Mouse (Mus musculus): ENCODE data around the gene Mul1. TPM values are rescaled to one million over a fixed set of nuclear protein-coding genes. Genes with fewer than 3 reads are reported as not detected.

Mul1 gene
- total RNA-seq, 1 experiment = 58.4 TPM

GRCm38 (mm10) chr4:138480962-138481361 lies 46.5 kb downstream of the Mul1 start:
- Histone ChIP-seq H3K4me3 (ENCODE audit: insufficient read depth in 1 of 2, low read depth in 1 of 2, low read length in 2 of 2, poor library complexity in 1 of 2, severe bottlenecking in 1 of 2) (no peak overlapping the region), H3K4me1 (ENCODE audit: control insufficient read depth in 2 of 2, insufficient read depth in 2 of 2, low read length in 2 of 2, poor library complexity in 1 of 2) (peaks cover 0 to 10% of the 10 kb centered on the region in 2 experiments; a peak in 2 of 4 replicates), H3K9ac (ENCODE audit: insufficient read depth, low read depth, low read length, poor library complexity, severe bottlenecking) (no peak overlapping the region), H3K36me3 (ENCODE audit: control insufficient read depth, insufficient read depth, low read length, poor library complexity, severe bottlenecking) (no peaks in the 10 kb centered on the region), H3K27ac (ENCODE audit: insufficient read depth, low read depth, low read length, poor library complexity, severe bottlenecking) (no peak overlapping the region), H3K9me3 (ENCODE audit: control insufficient read depth, insufficient read depth, low read depth, low read length) (no peaks in the 10 kb centered on the region)
- in situ Hi-C loops (cut with MboI; ENCODE audit: low sequenced_read_pairs in 2 of 2, unreplicated experiment in 2 of 2) = no loop called here
- DNase-seq (ENCODE audit: low read depth, low spot score) = no peak
- TF ChIP-seq CHD2 (IDR thresholded peaks at IDR 0.05; ENCODE audit: low read depth, low read length) (no peak), ZC3H11A (IDR thresholded peaks at IDR 0.05; ENCODE audit: borderline replicate concordance, low read depth, low read length) (no peak), MAFK (IDR thresholded peaks at IDR 0.05; ENCODE audit: insufficient read depth, low read depth, low read length) (no peak), HCFC1 (IDR thresholded peaks at IDR 0.05; ENCODE audit: borderline replicate concordance, insufficient read depth, low read length) (no peak), ZNF384 (IDR thresholded peaks at IDR 0.05; ENCODE audit: low read depth, low read length) (no peak)

GRCm38 (mm10) chr4:138482721-138483120 lies 48.2 kb downstream of the Mul1 start:
- in situ Hi-C loops (cut with MboI; ENCODE audit: low sequenced_read_pairs in 2 of 2, unreplicated experiment in 2 of 2) = no loop called here
- Histone ChIP-seq H3K36me3 (ENCODE audit: control insufficient read depth, insufficient read depth, low read length, poor library complexity, severe bottlenecking) (no peaks in the 10 kb centered on the region), H3K9me3 (ENCODE audit: control insufficient read depth, insufficient read depth, low read depth, low read length) (no peaks in the 10 kb centered on the region), H3K9ac (ENCODE audit: insufficient read depth, low read depth, low read length, poor library complexity, severe bottlenecking) (no peak overlapping the region), H3K27ac (ENCODE audit: insufficient read depth, low read depth, low read length, poor library complexity, severe bottlenecking) (no peak overlapping the region), H3K4me1 (ENCODE audit: control insufficient read depth in 2 of 2, insufficient read depth in 2 of 2, low read length in 2 of 2, poor library complexity in 1 of 2) (peaks cover 0 to 6% of the 10 kb centered on the region in 2 experiments; a peak in 2 of 4 replicates), H3K4me3 (ENCODE audit: insufficient read depth in 1 of 2, low read depth in 1 of 2, low read length in 2 of 2, poor library complexity in 1 of 2, severe bottlenecking in 1 of 2) (no peak overlapping the region)
- DNase-seq (ENCODE audit: low read depth, low spot score) = no peak
- TF ChIP-seq MAFK (IDR thresholded peaks at IDR 0.05; ENCODE audit: insufficient read depth, low read depth, low read length) (no peak), ZC3H11A (IDR thresholded peaks at IDR 0.05; ENCODE audit: borderline replicate concordance, low read depth, low read length) (no peak), HCFC1 (IDR thresholded peaks at IDR 0.05; ENCODE audit: borderline replicate concordance, insufficient read depth, low read length) (no peak), ZNF384 (IDR thresholded peaks at IDR 0.05; ENCODE audit: low read depth, low read length) (no peak), CHD2 (IDR thresholded peaks at IDR 0.05; ENCODE audit: low read depth, low read length) (no peak)

- H3K36me3 ChIP-seq (ENCODE audit: control insufficient read depth, insufficient read depth, low read length, poor library complexity, severe bottlenecking) = no peaks in the 10 kb centered on the region
- DNase-seq (ENCODE audit: low read depth, low spot score) = no peak
These were observed 53.8 kb downstream of the Mul1 start for GRCm38 (mm10) chr4:138488241-138488640.

GRCm38 (mm10) chr4:138491088-138491487 lies 56.6 kb downstream of the Mul1 start:
- no peak overlapping the region for H3K4me3 ChIP-seq (ENCODE audit: insufficient read depth in 1 of 2, low read depth in 1 of 2, low read length in 2 of 2, poor library complexity in 1 of 2, severe bottlenecking in 1 of 2)
- in situ Hi-C loops (cut with MboI; ENCODE audit: low sequenced_read_pairs in 2 of 2, unreplicated experiment in 2 of 2) = no loop called here
- H3K9ac ChIP-seq (ENCODE audit: insufficient read depth, low read depth, low read length, poor library complexity, severe bottlenecking) = no peak overlapping the region
- H3K9me3 ChIP-seq (ENCODE audit: control insufficient read depth, insufficient read depth, low read depth, low read length) = no peaks in the 10 kb centered on the region
- peaks cover 2 to 14% of the 10 kb centered on the region in 2 experiments; a peak in 3 of 4 replicates for H3K4me1 ChIP-seq (ENCODE audit: control insufficient read depth in 2 of 2, insufficient read depth in 2 of 2, low read length in 2 of 2, poor library complexity in 1 of 2)
- H3K36me3 ChIP-seq (ENCODE audit: control insufficient read depth, insufficient read depth, low read length, poor library complexity, severe bottlenecking) = no peaks in the 10 kb centered on the region
- H3K27ac ChIP-seq (ENCODE audit: insufficient read depth, low read depth, low read length, poor library complexity, severe bottlenecking) = no peak overlapping the region
- DNase-seq (ENCODE audit: low read depth, low spot score) = no peak
- TF ChIP-seq CHD2 (IDR thresholded peaks at IDR 0.05; ENCODE audit: low read depth, low read length) (no peak), MAFK (IDR thresholded peaks at IDR 0.05; ENCODE audit: insufficient read depth, low read depth, low read length) (no peak), HCFC1 (IDR thresholded peaks at IDR 0.05; ENCODE audit: borderline replicate concordance, insufficient read depth, low read length) (no peak), ZNF384 (IDR thresholded peaks at IDR 0.05; ENCODE audit: low read depth, low read length) (no peak), ZC3H11A (IDR thresholded peaks at IDR 0.05; ENCODE audit: borderline replicate concordance, low read depth, low read length) (no peak)

More at GRCm38 (mm10) chr4:138488241-138488640, 53.8 kb downstream of the Mul1 start:
- no peak overlapping the region for H3K4me3 ChIP-seq (ENCODE audit: insufficient read depth in 1 of 2, low read depth in 1 of 2, low read length in 2 of 2, poor library complexity in 1 of 2, severe bottlenecking in 1 of 2)
- no peak overlapping the region for H3K27ac ChIP-seq (ENCODE audit: insufficient read depth, low read depth, low read length, poor library complexity, severe bottlenecking)
- H3K9ac ChIP-seq (ENCODE audit: insufficient read depth, low read depth, low read length, poor library complexity, severe bottlenecking) = no peak overlapping the region
- TF ChIP-seq HCFC1 (IDR thresholded peaks at IDR 0.05; ENCODE audit: borderline replicate concordance, insufficient read depth, low read length) (no peak), ZC3H11A (IDR thresholded peaks at IDR 0.05; ENCODE audit: borderline replicate concordance, low read depth, low read length) (no peak), ZNF384 (IDR thresholded peaks at IDR 0.05; ENCODE audit: low read depth, low read length) (no peak), MAFK (IDR thresholded peaks at IDR 0.05; ENCODE audit: insufficient read depth, low read depth, low read length) (no peak), CHD2 (IDR thresholded peaks at IDR 0.05; ENCODE audit: low read depth, low read length) (no peak)
- in situ Hi-C loops (cut with MboI; ENCODE audit: low sequenced_read_pairs in 2 of 2, unreplicated experiment in 2 of 2) = no loop called here
- H3K4me1 ChIP-seq (ENCODE audit: control insufficient read depth in 2 of 2, insufficient read depth in 2 of 2, low read length in 2 of 2, poor library complexity in 1 of 2) = peaks cover 0 to 6% of the 10 kb centered on the region in 2 experiments; a peak in 2 of 4 replicates
- H3K9me3 ChIP-seq (ENCODE audit: control insufficient read depth, insufficient read depth, low read depth, low read length) = no peaks in the 10 kb centered on the region

Other genes with a start within 250 kb of the Mul1 start
- 27.2 and 31.1 TPM in 2 replicates for gene Hp1bp3, start 218.4 kb upstream of the Mul1 start, total RNA-seq (2012; rRNA removed)
- 2.9 and 4.6 TPM in 2 replicates for gene Sh2d5, start 184.3 kb upstream of the Mul1 start, total RNA-seq (2012; rRNA removed)
- gene Kif17, start 184.2 kb upstream of the Mul1 start, total RNA-seq (2012; rRNA removed) = 0.40 and 0.63 TPM in 2 replicates
- 317 and 466 TPM in 2 replicates for gene Ddost, start 129.9 kb upstream of the Mul1 start, total RNA-seq (2012; rRNA removed)
- 13.4 and 14.2 TPM in 2 replicates for gene Pink1, start 108.4 kb upstream of the Mul1 start, total RNA-seq (2012; rRNA removed)
- 1.9 and 3.1 TPM in 2 replicates for gene Cda, start 66.7 kb upstream of the Mul1 start, total RNA-seq (2012; rRNA removed)
- 0.69 and 0.89 TPM in 2 replicates for gene Fam43b, start 38.1 kb upstream of the Mul1 start, total RNA-seq (2012; rRNA removed)
- gene Camk2n1, start 19.6 kb downstream of the Mul1 start, total RNA-seq (2012; rRNA removed) = 1.2 and 1.4 TPM in 2 replicates
- gene Vwa5b1, start 201.2 kb downstream of the Mul1 start, total RNA-seq (2012; rRNA removed) = 0.21 TPM in 1 of 2 replicates, not detected in the other